Mouse (Mus musculus) lung, adult 2 months (tissue): ENCODE results near the gene Arntl2.

ENCODE experiments used
- CTCF ChIP-seq: fragments of 200-500 bp; IDR thresholded peaks from 2 replicates; pipeline ENCODE4 v1.5.1; 2011; ENCODE audit warnings: mild to moderate bottlenecking, low read length, control low read depth; ENCODE audit not compliant: insufficient read depth
- POLR2A ChIP-seq: fragments of 200-500 bp; IDR thresholded peaks from 2 replicates; pipeline ENCODE4 v1.6.1; 2011; ENCODE audit warnings: low read depth, mild to moderate bottlenecking, control low read depth, low read length, borderline replicate concordance; ENCODE audit errors: extremely low read depth

DNA sequence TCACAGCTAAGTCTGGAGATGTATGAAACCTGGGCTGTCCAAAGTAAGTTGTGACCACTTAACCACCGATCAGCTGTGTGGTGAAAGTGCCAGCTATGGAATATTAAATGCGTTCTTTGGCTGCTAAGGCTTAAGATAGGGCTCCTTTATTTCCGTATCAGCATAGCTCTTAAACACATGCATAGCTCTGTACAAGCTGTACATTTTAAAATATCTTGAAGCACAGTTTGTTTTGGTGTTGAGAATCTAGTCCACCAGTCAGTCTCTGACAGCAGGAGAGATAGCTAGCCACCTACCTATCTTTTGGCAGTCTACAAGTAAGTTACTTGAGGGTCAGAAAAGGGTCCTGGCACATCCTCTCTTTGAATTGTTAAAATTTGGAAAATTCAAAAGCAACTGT, 17.8 kb upstream of the Arntl2 start:
- no peak for TF ChIP-seq CTCF
- TF ChIP-seq POLR2A = no peak
